ENCODE assay signal across 9 mouse cellular contexts in the genomic region with DNA sequence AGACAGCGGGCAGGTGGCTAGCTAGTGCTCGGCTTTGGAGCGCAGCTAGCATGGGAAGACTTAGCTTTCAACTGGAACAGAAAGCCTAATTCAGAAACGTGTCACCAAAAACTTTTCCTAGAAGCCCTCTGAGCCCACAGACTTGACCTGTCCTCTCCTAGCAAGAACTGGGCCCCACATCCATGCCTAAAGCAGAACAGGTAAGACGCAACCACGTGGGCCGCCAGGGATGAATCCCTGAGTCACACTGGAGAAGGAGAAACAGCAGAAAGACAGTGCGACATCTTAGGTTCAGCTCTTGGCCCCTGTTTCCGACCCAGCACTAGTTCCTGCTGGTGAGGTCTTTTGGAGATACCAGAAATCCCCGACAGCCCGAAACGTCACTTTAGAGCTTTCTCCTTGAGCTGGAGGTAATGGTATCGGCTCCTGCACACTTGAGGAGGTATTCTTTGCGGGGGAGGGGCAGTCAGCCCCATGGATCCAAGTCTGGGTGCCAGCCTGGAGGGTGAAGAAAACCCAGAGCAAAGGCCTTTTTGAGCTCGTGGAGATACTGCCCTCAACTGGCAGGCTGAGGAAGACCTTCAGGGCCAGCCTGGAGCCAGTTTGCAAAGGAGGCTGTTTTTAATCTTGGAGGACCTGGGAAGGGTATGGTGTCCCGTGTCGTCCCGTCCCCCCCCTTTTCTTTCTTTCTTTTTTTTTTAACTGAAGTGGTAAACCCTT. TPM values are rescaled to one million over a fixed set of nuclear protein-coding genes. Genes with fewer than 3 reads are reported as not detected.
DNase-seq lines count a peak whose midpoint lies in the region; ATAC-seq and TF ChIP-seq lines count a peak whose summit lies in the region.
"Had no signal": no experiment of that assay in that cellular context is flagged by ENCODE, and none has a peak within 500 bp of the region (broad histone marks: within the 10 kb centered on the region; RNA-seq: fewer than 3 reads in every experiment).

No protein-coding gene starts in this region.

- H3K27ac ChIP-seq in forebrain, embryonic 13.5 days = no peak overlapping the region
- H3K27ac ChIP-seq in heart, postnatal 0 days (ENCODE audit: low read depth) = no peak overlapping the region
- no peak overlapping the region for H3K27ac ChIP-seq in liver, embryonic 14.5 days

- no peaks in the 10 kb centered on the region for H3K27me3 ChIP-seq in E14TG2a.4 (ENCODE audit: insufficient read depth, low read length)
- H3K27me3 ChIP-seq in forebrain, embryonic 13.5 days = peaks cover 5% of the 10 kb centered on the region; the same call in 1 of the 2 replicates
- H3K27me3 ChIP-seq in heart, postnatal 0 days (ENCODE audit: control insufficient read depth, insufficient read depth, low read length) = no peaks in the 10 kb centered on the region
- H3K27me3 ChIP-seq in liver, embryonic 14.5 days (ENCODE audit: control insufficient read depth, insufficient read depth, low read length) = no peaks in the 10 kb centered on the region

- H3K9me3 ChIP-seq in E14TG2a.4 (ENCODE audit: low read length) = peaks cover 20% of the 10 kb centered on the region
- H3K9me3 ChIP-seq in forebrain, embryonic 13.5 days (replicated peaks) = no peaks in the 10 kb centered on the region
- no peaks in the 10 kb centered on the region for H3K9me3 ChIP-seq in heart, postnatal 0 days (replicated peaks; ENCODE audit: control insufficient read depth, low read length)
- H3K9me3 ChIP-seq in liver, embryonic 14.5 days (ENCODE audit: control insufficient read depth, low read length) = no peaks in the 10 kb centered on the region

- peaks cover 47% of the 10 kb centered on the region for H3K4me1 ChIP-seq in E14TG2a.4 (replicated peaks; ENCODE audit: low read depth, low read length)
- H3K4me1 ChIP-seq in forebrain, embryonic 13.5 days = peaks cover 15% of the 10 kb centered on the region
- H3K4me1 ChIP-seq in heart, postnatal 0 days (ENCODE audit: control insufficient read depth, insufficient read depth) = no peaks in the 10 kb centered on the region
- H3K4me1 ChIP-seq in liver, embryonic 14.5 days (replicated peaks; ENCODE audit: control insufficient read depth in 2 of 2, insufficient read depth in 2 of 2, low read length in 1 of 2) = peaks cover 0 to 11% of the 10 kb centered on the region in 2 experiments; a peak in 2 of 4 replicates

- peak; percentile 38 for TF ChIP-seq CTCF in E14TG2a.4 (conservative IDR thresholded peaks at IDR 0.05; ENCODE audit: low read length)
- peak; percentile 69 for TF ChIP-seq CTCF in heart, postnatal 0 days (IDR thresholded peaks at IDR 0.05; ENCODE audit: low read depth)
- peak; percentile 65 for TF ChIP-seq CTCF in liver, embryonic 14.5 days (IDR thresholded peaks at IDR 0.05; ENCODE audit: low read depth)

- peak overlapping the region; percentile 66; the same call in 1 of the 2 replicates for H3K9ac ChIP-seq in forebrain, embryonic 13.5 days
- peak overlapping the region; percentile 40; the same call in 1 of the 2 replicates for H3K9ac ChIP-seq in heart, postnatal 0 days (replicated peaks; ENCODE audit: low read depth, low read length)
- H3K9ac ChIP-seq in liver, embryonic 14.5 days (replicated peaks) = no peak overlapping the region

- no peak for TF ChIP-seq EP300 in heart, postnatal 0 days (IDR thresholded peaks at IDR 0.05; ENCODE audit: low read depth)
- TF ChIP-seq EP300 in liver, embryonic 14.5 days (IDR thresholded peaks at IDR 0.05; ENCODE audit: low read depth) = no peak

- H3K4me2 ChIP-seq in forebrain, embryonic 13.5 days = peak overlapping the region; percentile 86
- H3K4me2 ChIP-seq in heart, postnatal 0 days (ENCODE audit: low read depth, low read length) = peak overlapping the region; percentile 88
- peak overlapping the region; percentile 63 for H3K4me2 ChIP-seq in liver, embryonic 14.5 days (ENCODE audit: low read depth)

- 31% methylated on average over 18 of the region's 18 CpGs for WGBS in forebrain, embryonic 13.5 days
- WGBS in heart, postnatal 0 days = 33% methylated on average over 18 of the region's 18 CpGs
- WGBS in liver, embryonic 14.5 days (ENCODE audit: insufficient replicate concordance) = 31% methylated on average over 18 of the region's 18 CpGs

- peak overlapping the region; percentile 74 for H3K4me3 ChIP-seq in E14TG2a.4 (replicated peaks; ENCODE audit: low read length)
- H3K4me3 ChIP-seq in forebrain, embryonic 13.5 days = peak overlapping the region; percentile 46
- H3K4me3 ChIP-seq in heart, postnatal 0 days (ENCODE audit: low read depth, low read length) = peak overlapping the region; percentile 49
- peak overlapping the region in 1 of 2 experiments; percentile 26; a peak in 1 of 4 replicates for H3K4me3 ChIP-seq in liver, embryonic 14.5 days (ENCODE audit: insufficient read depth in 1 of 2, low read depth in 2 of 2, low read length in 2 of 2)

- ATAC-seq in forebrain, embryonic 13.5 days = peak; percentile 75
- ATAC-seq in heart, postnatal 0 days (ENCODE audit: insufficient read depth, low read depth) = peak; percentile 62
- 0 out of 2 replicates have a peak, but pooled peaks have one; percentile 27 for ATAC-seq in liver, embryonic 14.5 days (ENCODE audit: insufficient read depth)

- DNase-seq in c-Kit-positive CD71-negative TER-119-negative erythroid progenitor cells, embryonic 14.5 days (ENCODE audit: low read depth) = peak; percentile 31
- peak; percentile 50 for DNase-seq in heart, postnatal 0 days (ENCODE audit: low spot score)
- DNase-seq in kidney, postnatal 25 days = peak; percentile 81 to 88
- DNase-seq in liver, embryonic 14.5 days (ENCODE audit: low read depth in 3 of 3, low spot score in 3 of 3) = peak in 1 of 3 experiments; percentile 22
- peak; percentile 15 to 43 for DNase-seq in natural killer cell, adult 2 months (ENCODE audit: low spot score in 2 of 2)
- DNase-seq in testis, postnatal 14 days (ENCODE audit: low spot score) = peak; percentile 26

- peaks cover 7% of the 10 kb centered on the region; the same call in 1 of the 2 replicates for H3K36me3 ChIP-seq in E14TG2a.4 (ENCODE audit: insufficient read depth, low read length)
- no peaks in the 10 kb centered on the region for H3K36me3 ChIP-seq in forebrain, embryonic 13.5 days (ENCODE audit: poor library complexity, severe bottlenecking)
- H3K36me3 ChIP-seq in heart, postnatal 0 days (replicated peaks; ENCODE audit: control insufficient read depth, insufficient read depth, low read length) = no peaks in the 10 kb centered on the region
- H3K36me3 ChIP-seq in liver, embryonic 14.5 days (replicated peaks; ENCODE audit: control insufficient read depth, insufficient read depth, low read depth) = no peaks in the 10 kb centered on the region

RNA-seq across cellular contexts. Expression of a gene that starts 7.7 kb away (rescaled TPM):
- not detected in 2 replicates for polyA plus RNA-seq in forebrain, embryonic 13.5 days (2015; fragmentation: Nextera tagmentation; extraction: Ambion mirVana)
- total RNA-seq in heart, postnatal 0 days (2014; rRNA removed; ENCODE audit: low replicate concordance) = not detected in 2 replicates
- polyA plus RNA-seq in heart, postnatal 0 days (2015; fragmentation: Nextera tagmentation; extraction: Ambion mirVana) = not detected in 2 replicates
- polyA plus RNA-seq in liver, embryonic 14.5 days (2012; rRNA removed) = 0.48 TPM in 1 of 2 replicates, not detected in the other
- polyA plus RNA-seq in liver, embryonic 14.5 days (2014; fragmentation: Nextera tagmentation; extraction: Ambion mirVana) = 0.28 and 0.40 TPM in 2 replicates
- polyA plus RNA-seq: erythroblast, embryonic 14.5 days had no signal

RNA-seq across cellular contexts. Expression of a gene that starts 11.7 kb away (rescaled TPM):
- 3.8 and 4.5 TPM in 2 replicates for polyA plus RNA-seq in forebrain, embryonic 13.5 days (2015; fragmentation: Nextera tagmentation; extraction: Ambion mirVana)
- total RNA-seq in heart, postnatal 0 days (2014; rRNA removed; ENCODE audit: low replicate concordance) = 0.31 and 3.1 TPM in 2 replicates
- polyA plus RNA-seq in heart, postnatal 0 days (2015; fragmentation: Nextera tagmentation; extraction: Ambion mirVana) = 0.92 and 1.7 TPM in 2 replicates
- polyA plus RNA-seq in liver, embryonic 14.5 days (2012; rRNA removed) = 0.17 and 0.21 TPM in 2 replicates
- not detected in 2 replicates for polyA plus RNA-seq in liver, embryonic 14.5 days (2014; fragmentation: Nextera tagmentation; extraction: Ambion mirVana)
- polyA plus RNA-seq: erythroblast, embryonic 14.5 days had no signal

RNA-seq across cellular contexts. Expression of a gene that starts 12.4 kb away (rescaled TPM):
- polyA plus RNA-seq in forebrain, embryonic 13.5 days (2015; fragmentation: Nextera tagmentation; extraction: Ambion mirVana) = 5.1 and 5.3 TPM in 2 replicates
- total RNA-seq in heart, postnatal 0 days (2014; rRNA removed; ENCODE audit: low replicate concordance) = 41.7 and 85.7 TPM in 2 replicates
- 18.7 and 20.4 TPM in 2 replicates for polyA plus RNA-seq in heart, postnatal 0 days (2015; fragmentation: Nextera tagmentation; extraction: Ambion mirVana)
- 1.0 and 1.1 TPM in 2 replicates for polyA plus RNA-seq in liver, embryonic 14.5 days (2012; rRNA removed)
- 1.3 and 1.8 TPM in 2 replicates for polyA plus RNA-seq in liver, embryonic 14.5 days (2014; fragmentation: Nextera tagmentation; extraction: Ambion mirVana)
- polyA plus RNA-seq: erythroblast, embryonic 14.5 days had no signal

RNA-seq across cellular contexts. Expression of a gene that starts 52.4 kb away (rescaled TPM):
- 68.7 and 73.5 TPM in 2 replicates for polyA plus RNA-seq in forebrain, embryonic 13.5 days (2015; fragmentation: Nextera tagmentation; extraction: Ambion mirVana)
- 55.9 and 70.0 TPM in 2 replicates for total RNA-seq in heart, postnatal 0 days (2014; rRNA removed; ENCODE audit: low replicate concordance)
- polyA plus RNA-seq in heart, postnatal 0 days (2015; fragmentation: Nextera tagmentation; extraction: Ambion mirVana) = 57.0 and 58.3 TPM in 2 replicates
- 140 and 186 TPM in 2 replicates for polyA plus RNA-seq in liver, embryonic 14.5 days (2012; rRNA removed)
- polyA plus RNA-seq in liver, embryonic 14.5 days (2014; fragmentation: Nextera tagmentation; extraction: Ambion mirVana) = 145 and 151 TPM in 2 replicates

RNA-seq across cellular contexts. Expression of a gene that starts 52.6 kb away (rescaled TPM):
- 9.9 and 10.2 TPM in 2 replicates for polyA plus RNA-seq in forebrain, embryonic 13.5 days (2015; fragmentation: Nextera tagmentation; extraction: Ambion mirVana)
- total RNA-seq in heart, postnatal 0 days (2014; rRNA removed; ENCODE audit: low replicate concordance) = 0.35 and 2.9 TPM in 2 replicates
- polyA plus RNA-seq in heart, postnatal 0 days (2015; fragmentation: Nextera tagmentation; extraction: Ambion mirVana) = 9.6 and 10.9 TPM in 2 replicates
- polyA plus RNA-seq in liver, embryonic 14.5 days (2012; rRNA removed) = 2.0 and 3.0 TPM in 2 replicates
- 4.8 and 5.6 TPM in 2 replicates for polyA plus RNA-seq in liver, embryonic 14.5 days (2014; fragmentation: Nextera tagmentation; extraction: Ambion mirVana)
